Mouse (Mus musculus): ENCODE measurements around the gene Gm21983.

GRCm38 (mm10) chr7:27159256-27159655, 21.6 kb downstream of the Gm21983 start:
- TF ChIP-seq CTCF (IDR thresholded peaks at IDR 0.05; ENCODE audit: borderline replicate concordance, insufficient read depth, low read depth, low read length), result no peak
- TF ChIP-seq POLR2A (IDR thresholded peaks at IDR 0.05; ENCODE audit: borderline replicate concordance, insufficient read depth, low read length), result no peak

Measured in cerebellum, adult 2 months (tissue).